Mouse (Mus musculus): Measurements from ENCODE around the gene Nsf.

The Nsf gene

GRCm38 (mm10) chr11:103840834-103841233 lies 113.0 kb downstream of the Nsf start:
- DNase-seq (ENCODE audit: low read depth, low spot score), result peak; percentile 80

- no peak for DNase-seq (ENCODE audit: low read depth, low spot score)
These were observed 114.9 kb downstream of the Nsf start for GRCm38 (mm10) chr11:103838955-103839354.

DNA sequence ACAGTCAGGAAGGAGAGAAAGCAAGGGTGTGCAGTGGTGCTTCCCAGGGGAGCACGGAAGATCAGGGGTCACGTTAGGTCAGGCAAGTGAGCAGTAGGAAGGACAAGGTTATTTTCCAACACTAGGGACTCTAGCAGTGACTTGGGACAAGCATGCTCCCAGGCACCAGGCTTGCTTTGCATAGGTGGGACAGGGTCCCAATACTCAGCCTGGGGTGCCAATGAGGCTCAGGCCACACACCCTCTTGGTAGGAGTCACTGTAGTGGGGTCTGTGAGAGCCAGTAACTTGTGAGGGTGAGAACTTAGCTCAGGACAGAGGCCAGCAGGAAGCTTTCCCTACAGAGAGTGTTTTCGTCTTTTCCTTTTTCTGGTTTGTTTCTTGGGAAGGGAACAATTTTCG lies 121.5 kb downstream of the Nsf start:
- DNase-seq (ENCODE audit: low read depth, low spot score), result no peak

GRCm38 (mm10) chr11:103831766-103832165 lies 122.1 kb downstream of the Nsf start:
- no peak for DNase-seq (ENCODE audit: low read depth, low spot score)

- no peak for DNase-seq (ENCODE audit: low read depth, low spot score)
These were observed 123.4 kb downstream of the Nsf start for GRCm38 (mm10) chr11:103830476-103830875.

- DNase-seq (ENCODE audit: low read depth, low spot score), result no peak
These were observed 123.9 kb downstream of the Nsf start for GRCm38 (mm10) chr11:103829956-103830355.

DNA sequence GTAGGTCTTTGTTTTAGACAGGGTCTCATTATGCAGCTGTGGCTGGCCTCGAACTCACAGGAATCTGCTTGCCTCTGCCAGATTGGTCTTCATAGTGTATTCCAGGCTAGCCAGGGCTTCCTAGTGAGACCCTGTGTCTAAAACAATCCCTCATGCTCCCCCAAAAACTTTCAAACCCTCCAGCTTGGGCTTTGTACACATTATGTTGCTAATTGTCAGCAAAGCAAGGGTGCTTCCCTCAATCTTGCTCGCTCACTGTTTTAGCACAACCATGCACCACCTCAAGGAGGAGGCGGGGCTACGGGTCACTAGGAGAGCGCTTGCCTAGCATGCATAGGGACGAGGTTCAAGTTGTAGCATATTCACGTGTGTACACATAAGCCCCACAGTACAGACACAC lies 125.0 kb downstream of the Nsf start:
- DNase-seq (ENCODE audit: low read depth, low spot score), result no peak

GRCm38 (mm10) chr11:103827201-103827600 lies 126.7 kb downstream of the Nsf start:
- no peak for DNase-seq (ENCODE audit: low read depth, low spot score)

GRCm38 (mm10) chr11:103816719-103817118 lies 137.1 kb downstream of the Nsf start:
- DNase-seq (ENCODE audit: low read depth, low spot score), result no peak

DNA sequence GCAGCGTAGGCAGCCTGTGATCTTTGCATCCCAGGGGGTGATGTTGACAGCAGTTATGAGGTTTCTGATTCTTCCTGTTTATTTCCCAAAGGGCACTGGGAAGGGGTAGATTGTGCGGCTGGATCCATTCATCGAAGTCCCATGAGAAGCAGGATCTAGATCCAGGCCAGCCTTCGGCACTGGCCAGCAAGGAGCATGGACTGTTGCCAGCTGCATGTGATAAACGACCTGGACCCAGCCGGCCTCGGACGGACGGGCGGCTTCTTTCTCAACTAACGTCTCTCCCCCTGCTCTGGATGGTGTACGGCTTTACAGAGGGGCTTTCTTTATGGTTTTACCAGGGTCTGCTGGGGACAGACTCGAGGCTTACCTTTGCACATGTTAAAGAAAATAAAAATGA lies 137.9 kb downstream of the Nsf start:
- no peak for DNase-seq (ENCODE audit: low read depth, low spot score)

GRCm38 (mm10) chr11:103814808-103815207 lies 139.0 kb downstream of the Nsf start:
- DNase-seq (ENCODE audit: low read depth, low spot score), result no peak

DNA sequence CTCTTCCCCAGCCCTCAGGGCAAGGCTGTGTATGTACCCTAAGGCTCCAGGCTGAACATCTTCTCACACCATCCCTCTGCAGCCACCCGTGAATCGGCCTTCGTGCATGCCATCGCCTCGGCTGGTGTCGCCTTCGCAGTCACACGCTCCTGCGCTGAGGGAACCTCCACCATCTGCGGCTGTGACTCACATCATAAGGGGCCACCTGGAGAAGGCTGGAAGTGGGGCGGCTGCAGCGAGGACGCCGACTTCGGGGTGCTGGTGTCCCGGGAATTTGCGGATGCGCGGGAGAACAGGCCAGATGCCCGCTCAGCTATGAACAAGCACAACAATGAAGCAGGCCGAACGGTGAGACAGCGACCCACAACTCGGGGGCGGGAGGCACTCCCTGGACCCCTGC lies 142.6 kb downstream of the Nsf start:
- DNase-seq (ENCODE audit: low read depth, low spot score), result no peak

DNA sequence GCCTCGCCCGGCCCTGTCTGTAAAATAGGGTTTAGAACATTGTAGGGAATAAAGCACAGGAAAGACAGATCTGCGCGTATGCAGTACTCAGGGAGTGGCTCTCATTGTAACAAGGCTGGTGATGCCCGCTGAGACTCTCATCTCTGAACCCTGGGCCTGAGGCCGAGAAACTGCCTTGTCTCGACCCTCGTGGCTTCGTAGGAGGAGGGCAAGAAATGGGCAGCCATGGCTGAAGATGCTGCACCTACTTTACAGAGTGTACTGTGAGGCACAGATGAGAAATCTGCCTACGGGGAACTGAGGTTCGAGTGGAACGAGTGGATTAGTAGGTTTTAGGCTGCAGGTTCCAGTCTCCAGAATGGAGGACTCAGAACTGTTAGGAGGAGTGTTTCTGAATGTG lies 143.2 kb downstream of the Nsf start:
- DNase-seq (ENCODE audit: low read depth, low spot score), result no peak

GRCm38 (mm10) chr11:103809611-103810598 lies 144.0 kb downstream of the Nsf start:
- peak; percentile 57 for DNase-seq (ENCODE audit: low read depth, low spot score)

- DNase-seq (ENCODE audit: low read depth, low spot score), result peak; percentile 49
These were observed 144.9 kb downstream of the Nsf start for GRCm38 (mm10) chr11:103808771-103809610.

DNA sequence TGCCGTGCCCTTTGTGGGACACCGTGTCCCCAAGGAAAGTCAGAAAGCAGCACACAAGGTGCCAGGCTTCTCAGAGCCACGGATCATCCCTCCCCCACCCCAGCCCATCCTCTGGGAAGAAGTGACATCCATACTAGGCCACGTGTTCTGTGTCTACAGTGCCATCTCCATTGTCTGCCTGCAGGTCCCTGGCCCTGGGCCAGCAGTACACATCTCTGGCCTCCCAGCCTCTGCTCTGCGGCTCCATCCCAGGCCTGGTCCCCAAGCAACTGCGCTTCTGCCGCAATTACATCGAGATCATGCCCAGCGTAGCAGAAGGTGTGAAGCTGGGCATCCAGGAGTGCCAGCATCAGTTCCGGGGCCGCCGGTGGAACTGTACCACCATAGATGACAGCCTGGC lies 145.9 kb downstream of the Nsf start:
- no peak for DNase-seq (ENCODE audit: low read depth, low spot score)

GRCm38 (mm10) chr11:103804804-103805203 lies 149.1 kb downstream of the Nsf start:
- DNase-seq (ENCODE audit: low read depth, low spot score), result no peak

- DNase-seq (ENCODE audit: low read depth, low spot score), result no peak
These were observed 149.7 kb downstream of the Nsf start for GRCm38 (mm10) chr11:103804126-103804525.

DNA sequence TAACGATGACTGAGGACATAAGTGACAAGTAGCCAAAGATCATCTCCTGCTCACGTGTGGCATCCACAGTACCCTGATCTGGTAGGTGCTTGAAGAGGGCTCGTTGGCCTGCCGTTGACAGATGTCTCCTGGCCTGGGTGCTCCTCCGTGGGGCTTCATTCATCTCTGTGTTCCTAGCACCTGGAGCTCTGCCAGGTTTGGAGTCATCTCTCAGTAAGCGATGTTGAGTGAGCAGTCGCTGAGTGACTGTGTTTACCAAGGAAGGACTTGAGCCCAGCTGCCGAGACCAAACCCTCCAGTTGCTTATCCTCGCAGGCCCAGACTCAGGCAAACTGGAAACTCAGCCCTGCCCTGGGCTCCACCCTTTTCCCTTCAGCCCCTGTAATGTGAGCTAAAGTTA lies 152.7 kb downstream of the Nsf start:
- DNase-seq (ENCODE audit: low read depth, low spot score), result no peak

DNA sequence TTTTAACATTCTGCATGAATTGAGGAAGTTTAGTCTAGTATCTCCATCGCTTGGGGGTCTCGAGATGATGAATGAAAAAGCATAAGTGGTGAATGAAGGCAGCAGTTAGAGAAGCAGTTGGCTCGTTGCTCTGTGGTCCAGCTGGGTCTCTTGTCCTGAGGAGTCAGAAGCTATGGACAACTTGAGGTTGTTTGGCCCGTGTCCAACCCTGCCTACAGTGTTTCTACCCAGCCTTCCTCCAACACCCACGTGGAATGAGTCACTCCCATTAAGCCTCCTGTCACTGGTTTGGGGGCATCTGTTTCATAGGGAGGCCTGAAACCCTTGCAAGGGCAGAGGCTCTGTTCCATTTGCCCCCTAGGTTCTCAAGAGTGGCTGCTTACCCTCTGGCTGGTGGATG lies 163.9 kb downstream of the Nsf start:
- DNase-seq (ENCODE audit: low read depth, low spot score), result no peak

DNA sequence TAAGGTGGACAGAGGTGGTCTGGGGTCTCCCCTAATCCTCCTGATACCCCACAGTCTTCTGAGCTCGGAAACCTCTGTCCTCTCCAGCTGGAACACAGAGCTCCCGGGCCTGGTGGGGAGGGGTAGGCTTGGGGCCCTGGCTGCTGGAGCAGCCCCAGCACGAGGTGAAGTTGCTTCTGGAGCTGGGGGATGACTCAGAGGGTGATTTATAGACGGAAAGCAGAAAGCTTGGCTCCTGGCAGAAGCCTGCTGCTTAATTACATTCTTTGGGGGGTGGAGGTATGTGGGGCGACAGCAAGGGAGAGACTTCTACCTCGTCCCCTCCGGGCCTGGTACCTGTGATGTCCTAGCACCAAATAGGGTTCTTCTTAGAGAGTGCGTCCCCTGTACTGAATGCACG lies 173.7 kb downstream of the Nsf start:
- DNase-seq (ENCODE audit: low read depth, low spot score), result peak; percentile 43

- DNase-seq (ENCODE audit: low read depth, low spot score), result no peak
These were observed 179.7 kb downstream of the Nsf start for GRCm38 (mm10) chr11:103774228-103774530.

All from mesoderm, embryonic 11.5 days (tissue).